Mouse (Mus musculus): ENCODE data around the gene Mrto4.

GRCm38 (mm10) chr4:139312632-139313031 lies 39.7 kb downstream of the Mrto4 start:
- no peak for TF ChIP-seq CTCF (IDR thresholded peaks at IDR 0.05; ENCODE audit: control insufficient read depth, insufficient read depth, insufficient read length)
- TF ChIP-seq MAX (IDR thresholded peaks at IDR 0.05) = no peak
- TF ChIP-seq MYOD1 (IDR thresholded peaks at IDR 0.05; ENCODE audit: control insufficient read depth, insufficient read length, low read depth) = no peak
- TF ChIP-seq USF1 (IDR thresholded peaks at IDR 0.05; ENCODE audit: low read depth) = no peak
- no peak for TF ChIP-seq CEBPB (IDR thresholded peaks at IDR 0.05; ENCODE audit: low read depth)
- TF ChIP-seq MYOG (IDR thresholded peaks at IDR 0.05; ENCODE audit: control insufficient read depth, extremely low read depth, insufficient read length) = no peak
- TF ChIP-seq FOSL1 (IDR thresholded peaks at IDR 0.05; ENCODE audit: insufficient read depth, low read length, poor library complexity, severe bottlenecking) = no peak
